In the genomic region with DNA sequence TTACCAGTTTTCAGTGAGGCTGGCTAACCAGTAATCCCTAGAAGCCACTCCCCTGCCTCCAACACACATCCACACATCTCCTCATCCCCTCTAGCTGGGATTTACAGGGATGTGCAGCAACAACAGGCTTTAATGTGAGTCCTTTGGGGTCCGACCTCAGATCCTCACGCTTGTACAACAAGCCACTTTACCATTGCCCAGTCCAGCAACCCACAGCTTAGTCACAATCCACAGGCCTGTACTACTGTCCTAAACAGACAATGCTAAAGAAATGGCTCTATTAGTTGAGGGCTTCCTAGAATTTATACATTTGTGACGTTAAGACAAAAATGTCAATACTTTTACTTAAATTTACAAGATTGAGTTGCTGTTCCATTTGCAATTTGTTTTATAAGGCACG, we compare ENCODE assay signal across 18 mouse cellular contexts.
DNase-seq lines count a peak whose midpoint lies in the region; ATAC-seq lines count a peak whose summit lies in the region.
"Had no signal": no experiment of that assay in that cellular context is flagged by ENCODE, and none has a peak within 500 bp of the region (broad histone marks: within the 10 kb centered on the region; RNA-seq: fewer than 3 reads in every experiment).

No protein-coding gene starts in this region.

- peak; percentile 45 for DNase-seq in forebrain, embryonic 11.5 days (ENCODE audit: low spot score)
- DNase-seq in adrenal gland, postnatal 25 days: no peak
- DNase-seq in spleen, adult 18-20 months: no peak
- DNase-seq in cerebellum, postnatal 10 days: no peak
- DNase-seq: cerebellum, postnatal 14 days; gastrocnemius, postnatal 10 days; kidney, postnatal 4 days; layer of hippocampus, postnatal 36 days; lung, adult 18-20 months; lung, postnatal 4 days; right cerebral cortex, adult 18-20 months; thymus, adult 2 months had no signal

- H3K4me1 ChIP-seq in forebrain, embryonic 11.5 days (replicated peaks; ENCODE audit: control insufficient read depth, insufficient read depth, low read length): peaks cover 13% of the 10 kb centered on the region
- H3K4me1 ChIP-seq in forebrain, embryonic 15.5 days: peaks cover 22% of the 10 kb centered on the region
- peaks cover 5% of the 10 kb centered on the region for H3K4me1 ChIP-seq in hindbrain, embryonic 15.5 days (replicated peaks)
- peaks cover 17% of the 10 kb centered on the region for H3K4me1 ChIP-seq in midbrain, embryonic 16.5 days (ENCODE audit: control insufficient read depth, insufficient read depth, low read length)
- H3K4me1 ChIP-seq: stomach, embryonic 15.5 days had no signal

- no peaks in the 10 kb centered on the region for H3K9me3 ChIP-seq in forebrain, embryonic 11.5 days (ENCODE audit: control insufficient read depth, low read length)
- H3K9me3 ChIP-seq in forebrain, embryonic 15.5 days: no peaks in the 10 kb centered on the region
- H3K9me3 ChIP-seq in hindbrain, embryonic 15.5 days: no peaks in the 10 kb centered on the region
- no peaks in the 10 kb centered on the region for H3K9me3 ChIP-seq in midbrain, embryonic 16.5 days (replicated peaks; ENCODE audit: control insufficient read depth, low read length, poor library complexity, severe bottlenecking)
- H3K9me3 ChIP-seq: embryonic facial prominence, embryonic 15.5 days; stomach, embryonic 15.5 days had no signal

- WGBS in forebrain, embryonic 11.5 days: 54% methylated on average over 4 of the region's 4 CpGs
- 58% methylated on average over 4 of the region's 4 CpGs for WGBS in forebrain, embryonic 15.5 days
- WGBS in hindbrain, embryonic 15.5 days: 54% methylated on average over 4 of the region's 4 CpGs
- WGBS in midbrain, embryonic 16.5 days: 27% methylated on average over 4 of the region's 4 CpGs

- ATAC-seq in forebrain, embryonic 11.5 days (replicated peaks; ENCODE audit: low FRiP score): no peak
- no peak for ATAC-seq in forebrain, embryonic 15.5 days (replicated peaks)
- no peak for ATAC-seq in hindbrain, embryonic 15.5 days (ENCODE audit: low FRiP score, low read depth)
- ATAC-seq in midbrain, embryonic 16.5 days: peak; percentile 37; the same call in 1 of the 2 replicates
- ATAC-seq: inflammation-experienced regulatory T-cells, adult 6 months had no signal

- H3K4me3 ChIP-seq in forebrain, embryonic 11.5 days (ENCODE audit: low read depth, low read length): no peak overlapping the region
- H3K4me3 ChIP-seq in forebrain, embryonic 15.5 days: no peak overlapping the region
- H3K4me3 ChIP-seq in hindbrain, embryonic 15.5 days: no peak overlapping the region
- no peak overlapping the region for H3K4me3 ChIP-seq in midbrain, embryonic 16.5 days (ENCODE audit: low read depth, low read length)
- H3K4me3 ChIP-seq: embryonic facial prominence, embryonic 15.5 days; stomach, embryonic 15.5 days had no signal

- no peaks in the 10 kb centered on the region for H3K36me3 ChIP-seq in forebrain, embryonic 11.5 days (ENCODE audit: control insufficient read depth, insufficient read depth, low read length)
- H3K36me3 ChIP-seq in forebrain, embryonic 15.5 days: no peaks in the 10 kb centered on the region
- no peaks in the 10 kb centered on the region for H3K36me3 ChIP-seq in hindbrain, embryonic 15.5 days
- no peaks in the 10 kb centered on the region for H3K36me3 ChIP-seq in midbrain, embryonic 16.5 days (ENCODE audit: control insufficient read depth, insufficient read depth, low read length)
- H3K36me3 ChIP-seq: embryonic facial prominence, embryonic 15.5 days; stomach, embryonic 15.5 days had no signal

- no peaks in the 10 kb centered on the region for H3K27me3 ChIP-seq in forebrain, embryonic 11.5 days (ENCODE audit: control insufficient read depth, insufficient read depth, low read length)
- H3K27me3 ChIP-seq in forebrain, embryonic 15.5 days: no peaks in the 10 kb centered on the region
- H3K27me3 ChIP-seq in hindbrain, embryonic 15.5 days: no peaks in the 10 kb centered on the region
- no peaks in the 10 kb centered on the region for H3K27me3 ChIP-seq in midbrain, embryonic 16.5 days (ENCODE audit: control insufficient read depth, insufficient read depth, low read depth, low read length)
- H3K27me3 ChIP-seq: embryonic facial prominence, embryonic 15.5 days; stomach, embryonic 15.5 days had no signal

- no peak overlapping the region for H3K27ac ChIP-seq in forebrain, embryonic 11.5 days (ENCODE audit: low read depth, low read length)
- H3K27ac ChIP-seq in forebrain, embryonic 15.5 days (replicated peaks): no peak overlapping the region
- no peak overlapping the region for H3K27ac ChIP-seq in hindbrain, embryonic 15.5 days (replicated peaks)
- H3K27ac ChIP-seq in midbrain, embryonic 16.5 days (ENCODE audit: low read length): no peak overlapping the region
- H3K27ac ChIP-seq: embryonic facial prominence, embryonic 15.5 days; stomach, embryonic 15.5 days had no signal

- H3K9ac ChIP-seq in forebrain, embryonic 11.5 days (ENCODE audit: low read length): no peak overlapping the region; the same call in 1 of the 2 replicates
- H3K9ac ChIP-seq in forebrain, embryonic 15.5 days (replicated peaks): no peak overlapping the region
- H3K9ac ChIP-seq in hindbrain, embryonic 15.5 days: no peak overlapping the region
- no peak overlapping the region for H3K9ac ChIP-seq in midbrain, embryonic 16.5 days (ENCODE audit: low read depth, low read length)
- H3K9ac ChIP-seq: embryonic facial prominence, embryonic 15.5 days; stomach, embryonic 15.5 days had no signal

- no peak overlapping the region for H3K4me2 ChIP-seq in forebrain, embryonic 11.5 days (ENCODE audit: low read depth, low read length, severe bottlenecking)
- H3K4me2 ChIP-seq in forebrain, embryonic 15.5 days (replicated peaks): 0 out of 2 replicates have a peak overlapping the region, but pooled peaks have one; percentile 18
- H3K4me2 ChIP-seq in hindbrain, embryonic 15.5 days: peak overlapping the region; percentile 42
- peak overlapping the region; percentile 39 for H3K4me2 ChIP-seq in midbrain, embryonic 16.5 days (ENCODE audit: low read length)
- H3K4me2 ChIP-seq: embryonic facial prominence, embryonic 15.5 days; stomach, embryonic 15.5 days had no signal
